Mouse (Mus musculus) frontal cortex, postnatal 36 days (tissue): ENCODE results near the gene Bbs10.

Experiments
- DNase-seq, 2 experiments: peaks; one replicate each; pipeline ENCODE4 v3.0.0; 2022; ENCODE audit warnings: low spot score in 2 of 2

The Bbs10 gene

GRCm38 (mm10) chr10:111320579-111320978 lies 22.1 kb downstream of the Bbs10 start:
- no peak for DNase-seq

GRCm38 (mm10) chr10:111327957-111328356 lies 29.5 kb downstream of the Bbs10 start:
- no peak for DNase-seq

- no peak for DNase-seq
These were observed 30.8 kb downstream of the Bbs10 start for GRCm38 (mm10) chr10:111329326-111329725.

GRCm38 (mm10) chr10:111334902-111335301 lies 36.4 kb downstream of the Bbs10 start:
- no peak for DNase-seq

- no peak for DNase-seq
These were observed 37.3 kb downstream of the Bbs10 start for GRCm38 (mm10) chr10:111335517-111336352.

GRCm38 (mm10) chr10:111336353-111336713 lies 37.9 kb downstream of the Bbs10 start:
- no peak for DNase-seq

GRCm38 (mm10) chr10:111339296-111339695 lies 40.8 kb downstream of the Bbs10 start:
- DNase-seq: no peak

GRCm38 (mm10) chr10:111341761-111342160 lies 43.3 kb downstream of the Bbs10 start:
- no peak for DNase-seq

- DNase-seq: no peak
These were observed 45.1 kb downstream of the Bbs10 start for GRCm38 (mm10) chr10:111343555-111343954.

GRCm38 (mm10) chr10:111348263-111348662 lies 49.8 kb downstream of the Bbs10 start:
- no peak for DNase-seq
